Mouse (Mus musculus) CH12.LX (cell line): ENCODE results near the gene Cdc42ep1. TPM values are rescaled to one million over a fixed set of nuclear protein-coding genes. Genes with fewer than 3 reads are reported as not detected.

Source experiments
- DNase-seq: peaks from one replicate; pipeline ENCODE4 v3.0.0-alpha.2; 2013; ENCODE audit errors: extremely low read depth
- H3K27ac ChIP-seq: 2 replicates; pipeline ENCODE4 v1.5.1; 2012; ENCODE audit warnings: low read depth, mild to moderate bottlenecking, control low read depth, moderate library complexity; ENCODE audit not compliant: insufficient read depth
- H3K27me3 ChIP-seq: replicated peaks from 2 replicates; pipeline ENCODE3; 2012; ENCODE audit warnings: inconsistent platforms
- H3K36me3 ChIP-seq, 2 experiments: replicated peaks in 1 of 2; 2 replicates each; pipeline versions ENCODE3 to v1.6.1; 2012; ENCODE audit warnings: inconsistent platforms in 1 of 2, low read length in 1 of 2, mild to moderate bottlenecking in 1 of 2, mixed read lengths in 1 of 2, moderate library complexity in 1 of 2; ENCODE audit not compliant: control insufficient read depth in 1 of 2, insufficient read depth in 1 of 2
- H3K4me1 ChIP-seq, 2 experiments: 2 replicates each; pipeline ENCODE4 v1.6.1; 2012; ENCODE audit warnings: inconsistent platforms in 1 of 2, moderate library complexity in 1 of 2; ENCODE audit not compliant: insufficient read depth in 2 of 2, control insufficient read depth in 1 of 2
- H3K4me2 ChIP-seq: 2 replicates; pipeline ENCODE4 v1.6.1; 2012; ENCODE audit warnings: low read depth, mild to moderate bottlenecking, control low read depth; ENCODE audit not compliant: poor library complexity, insufficient read depth, severe bottlenecking
- H3K4me3 ChIP-seq, 3 experiments: fragments of 150-350 bp in 1 of 3; sonication (generic) in 1 of 3; replicated peaks in 1 of 3; 2 replicates each; pipeline versions ENCODE3 to v1.5.1; 2011 to 2012; ENCODE audit warnings: low read depth in 2 of 3, low read length in 2 of 3, mild to moderate bottlenecking in 2 of 3, moderate library complexity in 2 of 3, control low read depth in 1 of 3, improper control_type of control experiment in 1 of 3, inconsistent platforms in 1 of 3, mixed read lengths in 1 of 3; ENCODE audit not compliant: poor library complexity in 1 of 3
- H3K79me2 ChIP-seq: replicated peaks from 2 replicates; pipeline ENCODE4 v1.6.1; 2012; ENCODE audit warnings: mild to moderate bottlenecking, moderate library complexity; ENCODE audit not compliant: control insufficient read depth, poor library complexity, insufficient read depth, severe bottlenecking; ENCODE audit errors: extremely low read depth
- H3K9ac ChIP-seq: 2 replicates; pipeline ENCODE4 v1.6.1; 2012; ENCODE audit warnings: low read depth, mild to moderate bottlenecking, control low read depth, moderate library complexity; ENCODE audit not compliant: insufficient read depth
- H3K9me3 ChIP-seq: replicated peaks from 2 replicates; pipeline ENCODE3; 2012; ENCODE audit warnings: low read length, inconsistent platforms, mixed read lengths
- CHD2 ChIP-seq: IDR thresholded peaks from 2 replicates; pipeline ENCODE4 v1.6.1; 2011; ENCODE audit warnings: low read length, improper control_type of control experiment
- E2F4 ChIP-seq: IDR thresholded peaks from 2 replicates; pipeline ENCODE4 v1.6.1; 2011; ENCODE audit warnings: low read depth, low read length, improper control_type of control experiment; ENCODE audit not compliant: insufficient replicate concordance
- EP300 ChIP-seq: IDR thresholded peaks from 2 replicates; pipeline ENCODE4 v1.6.1; 2011; ENCODE audit warnings: low read length, improper control_type of control experiment
- ETS1 ChIP-seq: conservative IDR thresholded peaks from 2 replicates; pipeline ENCODE4 v1.6.1; 2012; ENCODE audit warnings: low read depth, mild to moderate bottlenecking, inconsistent platforms, low read length, improper control_type of control experiment, moderate library complexity
- JUN ChIP-seq: IDR thresholded peaks from 2 replicates; pipeline ENCODE4 v1.6.1; 2011; ENCODE audit warnings: low read depth, mild to moderate bottlenecking, low read length, improper control_type of control experiment, moderate library complexity; ENCODE audit not compliant: insufficient read depth
- JUND ChIP-seq: conservative IDR thresholded peaks from 2 replicates; pipeline ENCODE4 v1.6.1; 2011; ENCODE audit warnings: low read depth, low read length, improper control_type of control experiment
- KAT2A ChIP-seq: IDR thresholded peaks from 2 replicates; pipeline ENCODE4 v1.6.1; 2012; ENCODE audit warnings: low read length, improper control_type of control experiment, inconsistent platforms; ENCODE audit not compliant: insufficient replicate concordance
- MEF2A ChIP-seq: IDR thresholded peaks from 2 replicates; pipeline ENCODE4 v1.6.1; 2014; ENCODE audit warnings: low read depth, mild to moderate bottlenecking, inconsistent platforms, low read length, improper control_type of control experiment, borderline replicate concordance
- MXI1 ChIP-seq: IDR thresholded peaks from 2 replicates; pipeline ENCODE4 v1.6.1; 2011; ENCODE audit warnings: mild to moderate bottlenecking, low read depth, low read length, improper control_type of control experiment
- MYC ChIP-seq: IDR thresholded peaks from 2 replicates; pipeline ENCODE4 v1.6.1; 2011; ENCODE audit warnings: low read depth, mild to moderate bottlenecking, improper control_type of control experiment, low read length
- NELFE ChIP-seq: IDR thresholded peaks from 2 replicates; pipeline ENCODE4 v1.6.1; 2011; ENCODE audit warnings: low read depth, low read length, improper control_type of control experiment
- NRF1 ChIP-seq: IDR thresholded peaks from 2 replicates; pipeline ENCODE4 v1.6.1; 2014; ENCODE audit warnings: low read depth, mild to moderate bottlenecking, inconsistent platforms, low read length, improper control_type of control experiment, moderate library complexity
- PAX5 ChIP-seq: IDR thresholded peaks from 2 replicates; pipeline ENCODE4 v1.6.1; 2012; ENCODE audit warnings: low read length, inconsistent platforms, mixed read lengths
- SMC3 ChIP-seq: IDR thresholded peaks from 2 replicates; pipeline ENCODE4 v1.6.1; 2011; ENCODE audit warnings: low read depth, low read length, improper control_type of control experiment
- TCF12 ChIP-seq: IDR thresholded peaks from 2 replicates; pipeline ENCODE4 v1.6.1; 2014; ENCODE audit warnings: low read depth, mild to moderate bottlenecking, inconsistent platforms, low read length, improper control_type of control experiment
- USF1 ChIP-seq: IDR thresholded peaks from 2 replicates; pipeline ENCODE4 v1.6.1; 2014; ENCODE audit warnings: low read depth, mild to moderate bottlenecking, inconsistent platforms, low read length, improper control_type of control experiment
- ZC3H11A ChIP-seq: IDR thresholded peaks from 2 replicates; pipeline ENCODE4 v1.6.1; 2012; ENCODE audit warnings: low read depth, mild to moderate bottlenecking, inconsistent platforms, low read length, improper control_type of control experiment
- ZKSCAN1 ChIP-seq: IDR thresholded peaks from 2 replicates; pipeline ENCODE4 v1.6.1; 2012; ENCODE audit warnings: low read depth, inconsistent platforms, low read length, improper control_type of control experiment, borderline replicate concordance
- ZNF384 ChIP-seq: IDR thresholded peaks from 2 replicates; pipeline ENCODE4 v1.6.1; 2012; ENCODE audit warnings: low read depth, low read length, improper control_type of control experiment, inconsistent platforms
- dilution Hi-C: fragments of 300-500 bp; cut with MboI; formaldehyde crosslinking; loops from 2 replicates; pipeline ENCODE4 v1.14.3; 2020; ENCODE audit warnings: low sequenced_read_pairs; ENCODE audit not compliant: extremely low pct_unique_long_range_greater_than_20kb, extremely low pct_ligation_motif_present
- in situ Hi-C: fragments of 300-500 bp; cut with MboI; formaldehyde crosslinking; loops from 3 replicates; pipeline ENCODE4 v1.14.3; 2019; ENCODE audit warnings: low sequenced_read_pairs, low pct_ligation_motif_present, low pct_unique_long_range_greater_than_20kb, mixed read lengths
- polyA plus RNA-seq: library from polyadenylated mRNA; unstranded; fragments of >175 nt; gene quantifications from 2 replicates; pipeline ENCODE4 v1.2.1, GENCODE M21; 2012; ENCODE audit warnings: low read depth; ENCODE audit not compliant: insufficient read length
- total RNA-seq, 2 experiments: library from RNA; depleted of rRNA; stranded (reverse); fragments of 300-350 nt in 1 of 2; fragments of >200 nt in 1 of 2; gene quantifications; 2 replicates each; pipeline ENCODE4 v1.2.3; 2012 to 2014

Cdc42ep1 gene
- total and polyA plus RNA-seq, 3 experiments = not detected

DNA sequence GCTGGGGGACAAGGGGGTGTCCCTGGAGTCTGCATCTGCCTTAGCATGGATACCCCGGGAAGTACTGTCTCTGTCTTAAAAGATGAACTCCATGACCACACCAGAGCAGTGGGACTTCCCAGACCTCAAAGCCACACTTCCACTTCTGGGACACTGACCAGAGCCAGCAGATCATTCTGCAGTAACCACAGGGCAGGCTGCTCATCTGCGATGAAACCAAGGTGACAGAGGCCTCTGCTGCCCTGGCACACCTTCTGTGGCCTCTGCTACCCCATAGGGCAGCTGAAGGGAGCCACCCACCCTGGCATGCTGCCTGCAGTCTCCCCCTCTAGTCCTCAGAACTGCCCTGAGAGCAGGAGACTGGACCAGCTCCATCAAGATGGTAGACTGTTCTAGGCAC is 53.3 kb downstream of the Cdc42ep1 start:
- no peak for DNase-seq
- peaks cover 49 to 87% of the 10 kb centered on the region in 2 experiments for H3K4me1 ChIP-seq
- no peak overlapping the region for H3K27ac ChIP-seq
- in situ Hi-C loops (no loop called here), dilution Hi-C loops (no loop called here)
- no peak overlapping the region for H3K9ac ChIP-seq
- H3K36me3 ChIP-seq = peaks cover 24 to 37% of the 10 kb centered on the region in 2 experiments
- H3K79me2 ChIP-seq = no peaks in the 10 kb centered on the region; the same call in 1 of the 2 replicates
- H3K27me3 ChIP-seq = no peaks in the 10 kb centered on the region
- no peak overlapping the region for H3K4me2 ChIP-seq
- 0 out of 2 replicates have a peak, but pooled peaks have one; percentile 5 for TF ChIP-seq EP300
- TF ChIP-seq ZC3H11A = no peak
- no peaks in the 10 kb centered on the region for H3K9me3 ChIP-seq
- no peak overlapping the region for H3K4me3 ChIP-seq

DNA sequence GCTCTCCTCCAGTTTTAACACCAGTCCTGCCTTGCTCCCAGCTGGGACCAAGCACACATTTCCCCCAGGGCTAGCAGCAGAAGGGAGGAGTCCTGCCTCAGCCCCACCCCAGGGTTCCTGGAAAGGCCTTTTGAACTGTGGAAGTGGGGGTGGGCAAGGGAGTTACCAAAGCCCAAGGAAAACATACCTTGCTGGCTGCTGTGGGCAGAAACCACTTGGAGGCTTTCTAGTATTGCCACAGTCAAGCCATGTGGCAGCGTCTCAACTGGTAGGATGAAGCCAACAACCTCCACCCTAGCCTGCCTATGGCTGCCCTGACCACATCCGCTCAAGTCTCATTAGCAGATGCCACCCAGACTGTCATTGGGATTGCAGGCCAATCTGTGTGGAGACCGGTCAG is 53.7 kb downstream of the Cdc42ep1 start:
- Histone ChIP-seq H3K36me3 (peaks cover 20 to 34% of the 10 kb centered on the region in 2 experiments), H3K27me3 (no peaks in the 10 kb centered on the region), H3K79me2 (no peaks in the 10 kb centered on the region; the same call in 1 of the 2 replicates), H3K4me2 (no peak overlapping the region), H3K9ac (no peak overlapping the region), H3K4me3 (no peak overlapping the region), H3K4me1 (peaks cover 49 to 87% of the 10 kb centered on the region in 2 experiments), H3K9me3 (no peaks in the 10 kb centered on the region), H3K27ac (no peak overlapping the region)
- no peak for DNase-seq
- in situ Hi-C loops (no loop called here), dilution Hi-C loops (no loop called here)
- TF ChIP-seq E2F4 (no peak), PAX5 (no peak), TCF12 (no peak), CHD2 (no peak), KAT2A (no peak), MXI1 (no peak), NRF1 (no peak), ZNF384 (no peak), JUN (no peak), ETS1 (no peak), NELFE (no peak), MEF2A (no peak), JUND (no peak), USF1 (no peak), SMC3 (no peak), MYC (no peak), ZKSCAN1 (no peak)
